Mouse (Mus musculus) NIH3T3 (cell line): ENCODE results near the gene Gm11437.

ENCODE experiments used
- DNase-seq: peaks from one replicate; pipeline ENCODE4 v3.0.0-alpha.2; 2012; ENCODE audit warnings: low read depth

The Gm11437 gene

GRCm38 (mm10) chr11:84145201-84145798, 22.0 kb downstream of the Gm11437 start:
- no peak for DNase-seq

GRCm38 (mm10) chr11:84141752-84142151, 25.5 kb downstream of the Gm11437 start:
- peak; percentile 86 for DNase-seq

DNA sequence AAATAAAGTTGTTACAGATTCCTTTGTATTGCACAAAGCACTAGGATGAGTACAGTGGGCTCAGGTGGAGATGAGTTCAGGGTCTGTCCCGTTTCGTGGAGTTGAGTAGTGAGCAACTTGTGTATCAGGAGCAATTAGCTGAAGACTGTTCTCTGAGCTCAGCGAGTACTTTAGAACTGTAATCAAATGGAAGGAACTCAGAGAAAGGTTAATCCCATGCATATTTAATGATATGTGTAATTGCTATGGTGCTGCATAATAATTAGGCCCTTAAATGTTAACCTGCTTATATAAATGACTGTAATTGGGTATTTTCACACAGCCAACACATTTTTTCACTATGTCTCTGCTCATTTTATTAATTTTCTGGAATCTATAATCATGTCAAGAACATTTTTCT, 30.8 kb downstream of the Gm11437 start:
- DNase-seq: no peak

- DNase-seq: no peak
Measured at GRCm38 (mm10) chr11:84134331-84134860, 32.9 kb downstream of the Gm11437 start.

DNA sequence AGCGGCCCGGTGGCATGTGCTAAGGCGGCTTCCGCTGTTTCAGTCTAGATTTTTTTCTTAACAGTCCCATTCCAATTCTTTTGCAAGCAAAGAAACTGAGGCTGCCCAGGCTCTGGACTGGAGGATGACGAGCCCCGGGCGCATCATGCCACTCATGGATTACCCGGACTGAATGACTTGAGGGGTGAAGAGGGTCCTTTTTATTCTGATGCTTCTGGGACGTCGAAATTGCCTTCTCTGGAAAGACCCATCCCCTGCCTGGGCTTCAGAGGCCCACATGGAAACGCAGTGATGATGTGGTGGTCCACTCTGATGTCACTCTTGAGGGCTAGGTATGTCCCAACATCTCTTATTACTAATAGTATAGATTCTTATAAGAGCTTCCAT, 37.5 kb downstream of the Gm11437 start:
- DNase-seq: peak; percentile 18

- peak; percentile 94 for DNase-seq
Measured at GRCm38 (mm10) chr11:84128943-84129798, 38.1 kb downstream of the Gm11437 start, which contains the start of the genes Tada2a and Acaca. TSS of gene Tada2a (minus strand) at chr11:84129600. TSS of gene Acaca (plus strand) at chr11:84129672.

DNA sequence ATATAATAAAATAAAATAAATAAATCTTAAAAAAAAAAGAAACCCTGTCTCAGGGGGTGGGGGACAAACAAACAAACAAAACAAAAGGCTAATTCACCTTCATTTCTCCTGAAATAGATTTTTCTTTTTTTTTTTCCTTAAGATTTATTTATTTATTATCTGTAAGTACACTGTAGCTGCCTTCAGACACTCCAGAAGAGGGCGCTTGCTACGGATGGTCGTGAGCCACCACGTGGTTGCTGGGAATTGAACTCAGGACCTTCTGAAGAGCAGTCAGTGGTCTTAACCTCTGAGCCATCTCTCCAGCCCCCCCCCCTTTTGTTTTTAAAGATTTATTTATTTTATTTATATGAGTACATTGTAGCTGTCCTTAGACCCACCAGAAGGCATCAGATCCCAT, 39.3 kb downstream of the Gm11437 start:
- peak; percentile 37 for DNase-seq

DNA sequence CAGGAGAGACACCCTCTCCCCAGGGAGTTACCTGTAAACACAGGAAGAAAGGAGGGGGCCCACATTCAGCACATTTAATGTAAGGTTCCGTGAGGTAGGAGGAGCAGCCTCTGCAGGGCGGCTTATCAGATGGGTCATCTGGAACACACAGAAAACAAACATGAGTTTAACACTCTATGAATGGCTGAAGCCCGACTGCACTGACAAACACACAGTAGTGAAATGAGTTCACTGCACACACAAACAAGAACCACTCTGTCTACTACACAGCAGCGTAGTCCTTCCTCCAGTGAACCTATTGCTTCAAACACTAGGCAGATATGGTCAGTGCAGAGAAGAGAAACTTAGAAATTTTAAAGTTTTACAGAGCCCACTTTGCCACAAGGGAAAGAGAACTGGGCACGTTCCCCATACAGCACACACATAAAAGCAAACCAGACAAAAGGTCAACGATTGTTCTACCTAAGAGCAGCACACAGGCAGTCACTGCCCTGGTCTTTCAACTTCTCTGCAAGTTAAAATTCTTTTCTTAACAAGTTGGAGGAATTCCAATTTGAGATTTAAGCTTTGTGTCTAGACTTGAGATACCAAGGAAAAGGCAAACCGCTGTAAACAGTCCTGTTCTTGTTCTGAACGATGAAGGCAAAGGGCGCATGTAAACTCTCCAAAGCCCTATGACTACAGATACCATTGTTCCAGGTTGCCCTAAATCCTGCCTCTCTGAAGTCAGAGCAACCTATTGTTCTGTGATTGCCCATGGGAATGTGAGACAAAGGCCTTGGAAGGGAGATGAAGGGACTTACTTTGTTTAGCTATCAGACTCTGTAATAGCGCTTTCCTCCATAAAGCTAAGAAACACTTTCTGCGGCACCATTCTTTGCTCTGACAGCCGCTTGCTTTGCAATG, 46.0 kb downstream of the Gm11437 start:
- no peak for DNase-seq

DNA sequence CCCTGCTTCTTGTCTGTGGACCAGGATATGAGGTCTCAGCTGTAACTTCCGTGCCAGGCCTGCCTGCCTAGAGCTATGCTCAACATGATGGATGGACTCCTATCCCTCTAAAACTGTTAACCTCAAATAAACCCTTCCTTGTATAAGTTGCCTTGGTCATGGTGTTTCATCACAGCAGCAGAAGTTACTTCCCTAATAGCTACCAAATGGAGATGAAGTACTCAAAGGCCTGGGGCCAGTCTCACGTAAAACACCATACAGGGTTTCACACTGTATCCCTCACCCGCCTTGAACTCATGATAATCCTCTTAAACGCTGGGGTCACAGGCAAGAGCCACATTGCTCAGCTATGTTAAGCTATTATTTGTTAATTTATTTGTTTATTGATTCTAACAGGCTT, 49.8 kb downstream of the Gm11437 start:
- no peak for DNase-seq

- DNase-seq: no peak
Measured at GRCm38 (mm10) chr11:84116221-84116620, 51.1 kb downstream of the Gm11437 start.

GRCm38 (mm10) chr11:84115646-84116045, 51.6 kb downstream of the Gm11437 start:
- DNase-seq: no peak

DNA sequence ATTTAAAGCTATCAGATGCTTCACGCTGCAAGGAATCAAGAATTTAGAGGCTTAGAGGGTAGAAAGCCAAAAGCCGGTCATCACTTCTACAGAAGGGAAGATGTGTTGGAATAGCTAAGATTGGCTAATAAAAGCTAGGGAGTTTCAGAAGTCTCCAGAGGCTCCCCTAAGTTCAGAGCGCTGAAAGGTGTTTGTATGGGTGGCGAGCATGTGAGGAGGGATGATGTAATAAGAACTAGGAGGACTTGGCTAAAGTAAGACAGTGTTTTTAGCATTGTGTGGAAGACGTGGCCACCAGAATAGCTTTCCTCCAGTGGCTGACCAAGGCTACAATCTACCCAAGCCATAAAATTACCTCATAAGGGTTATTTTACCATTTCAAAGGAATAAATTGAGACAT, 53.7 kb downstream of the Gm11437 start:
- peak; percentile 76 for DNase-seq

GRCm38 (mm10) chr11:84107137-84107536, 60.1 kb downstream of the Gm11437 start:
- DNase-seq: no peak

GRCm38 (mm10) chr11:84104036-84104435, 63.2 kb downstream of the Gm11437 start:
- no peak for DNase-seq

GRCm38 (mm10) chr11:84101182-84101581, 66.1 kb downstream of the Gm11437 start:
- DNase-seq: peak; percentile 57
